Mouse (Mus musculus) forebrain, embryonic 10.5 days (tissue): ENCODE results near the gene Kiz. TPM values are rescaled to one million over a fixed set of nuclear protein-coding genes. Genes with fewer than 3 reads are reported as not detected.

ENCODE experiments used
- DNase-seq: peaks from one replicate; pipeline ENCODE4 v3.0.0-alpha.2; 2017; ENCODE audit warnings: low spot score; ENCODE audit errors: extremely low spot score
- H3K27ac ChIP-seq: fragments of 300-500 bp; sonication (generic); 2 replicates; pipeline ENCODE4 v1.5.1; 2016; ENCODE audit warnings: mild to moderate bottlenecking
- H3K27me3 ChIP-seq: fragments of 300-500 bp; sonication (generic); 2 replicates; pipeline ENCODE4 v1.6.1; 2016; ENCODE audit warnings: mild to moderate bottlenecking; ENCODE audit not compliant: poor library complexity, severe bottlenecking
- H3K36me3 ChIP-seq: fragments of 300-500 bp; sonication (generic); replicated peaks from 2 replicates; pipeline ENCODE4 v1.6.1; 2016; ENCODE audit warnings: mild to moderate bottlenecking, moderate library complexity
- H3K4me1 ChIP-seq: fragments of 300-500 bp; sonication (generic); 2 replicates; pipeline ENCODE4 v1.6.1; 2016
- H3K4me3 ChIP-seq: fragments of 300-500 bp; sonication (generic); 2 replicates; pipeline ENCODE4 v1.5.1; 2016; ENCODE audit warnings: mild to moderate bottlenecking, moderate library complexity
- H3K9me3 ChIP-seq: fragments of 300-500 bp; sonication (generic); 2 replicates; pipeline ENCODE4 v1.6.1; 2016; ENCODE audit warnings: mild to moderate bottlenecking, moderate library complexity
- WGBS: fragments of 180-500 bp; shearing (Covaris S2); methylation state at CpG from one replicate; pipeline ENCODE4 v1.1.7; 2016; 5-methylcytosine and 5-hydroxymethylcytosine counted together
- polyA plus RNA-seq: library from polyadenylated mRNA; unstranded; fragments of >200 nt; fragmentation: Nextera tagmentation; extraction: Ambion mirVana; gene quantifications from 2 replicates; pipeline ENCODE4 v1.2.1, GENCODE M21; 2016

The Kiz gene
- polyA plus RNA-seq, 1 experiment from 2014 or later, result 27.5 TPM

- H3K27ac ChIP-seq, result no peak overlapping the region
- no peak overlapping the region for H3K4me3 ChIP-seq
- no peak for DNase-seq
- peaks cover 90% of the 10 kb centered on the region for H3K27me3 ChIP-seq
- H3K36me3 ChIP-seq, result no peaks in the 10 kb centered on the region
- 16% methylated on average over 6 of the region's 6 CpGs for WGBS
- H3K4me1 ChIP-seq, result peaks cover 34% of the 10 kb centered on the region
- no peaks in the 10 kb centered on the region for H3K9me3 ChIP-seq
These were observed 100.7 kb downstream of the Kiz start for GRCm38 (mm10) chr2:146956366-146956765.

- 10% methylated on average over 11 of the region's 11 CpGs for WGBS
- peaks cover under 1% of the 10 kb centered on the region; the same call in 1 of the 2 replicates for H3K9me3 ChIP-seq
- H3K4me3 ChIP-seq, result peak overlapping the region; percentile 35
- peaks cover under 1% of the 10 kb centered on the region; the same call in 1 of the 2 replicates for H3K36me3 ChIP-seq
- peak; percentile 34 for DNase-seq
- peaks cover 82% of the 10 kb centered on the region for H3K27me3 ChIP-seq
- H3K4me1 ChIP-seq, result peaks cover 34% of the 10 kb centered on the region
- 0 out of 2 replicates have a peak overlapping the region, but pooled peaks have one; percentile 45 for H3K27ac ChIP-seq
These were observed 102.8 kb downstream of the Kiz start for GRCm38 (mm10) chr2:146958398-146958911.

- H3K4me3 ChIP-seq, result peak overlapping the region; percentile 35
- WGBS, result under 1% methylated on average over 21 of the region's 21 CpGs
- H3K27me3 ChIP-seq, result peaks cover 74% of the 10 kb centered on the region
- peak overlapping the region; percentile 45 for H3K27ac ChIP-seq
- H3K9me3 ChIP-seq, result peaks cover 7% of the 10 kb centered on the region; the same call in 1 of the 2 replicates
- H3K36me3 ChIP-seq, result peaks cover 6% of the 10 kb centered on the region; the same call in 1 of the 2 replicates
- peak; percentile 85 for DNase-seq
- peaks cover 34% of the 10 kb centered on the region for H3K4me1 ChIP-seq
These were observed 103.5 kb downstream of the Kiz start for GRCm38 (mm10) chr2:146958951-146959821.

GRCm38 (mm10) chr2:146975024-146975423 lies 119.4 kb downstream of the Kiz start:
- H3K4me1 ChIP-seq, result no peaks in the 10 kb centered on the region
- no peak overlapping the region for H3K4me3 ChIP-seq
- no peak overlapping the region for H3K27ac ChIP-seq
- H3K27me3 ChIP-seq, result no peaks in the 10 kb centered on the region
- WGBS, result 90% methylated on average over 3 of the region's 3 CpGs
- DNase-seq, result no peak
- H3K36me3 ChIP-seq, result no peaks in the 10 kb centered on the region
- no peaks in the 10 kb centered on the region for H3K9me3 ChIP-seq

- H3K4me1 ChIP-seq, result no peaks in the 10 kb centered on the region
- H3K36me3 ChIP-seq, result no peaks in the 10 kb centered on the region
- no peak overlapping the region for H3K27ac ChIP-seq
- no peak overlapping the region for H3K4me3 ChIP-seq
- 85% methylated on average over 3 of the region's 3 CpGs for WGBS
- no peaks in the 10 kb centered on the region for H3K27me3 ChIP-seq
- H3K9me3 ChIP-seq, result no peaks in the 10 kb centered on the region
- DNase-seq, result no peak
These were observed 119.9 kb downstream of the Kiz start for GRCm38 (mm10) chr2:146975453-146976028.

GRCm38 (mm10) chr2:146982786-146983185 lies 127.1 kb downstream of the Kiz start:
- WGBS, result 94% methylated on average over 2 of the region's 2 CpGs

GRCm38 (mm10) chr2:146984831-146985230 lies 129.2 kb downstream of the Kiz start:
- 95% methylated on average over 2 of the region's 2 CpGs for whole genome bisulfite sequencing
- DNase-seq, result no peak

More at GRCm38 (mm10) chr2:146982786-146983185, 127.1 kb downstream of the Kiz start:
- Histone ChIP-seq H3K4me3 (no peak overlapping the region), H3K36me3 (no peaks in the 10 kb centered on the region), H3K27me3 (no peaks in the 10 kb centered on the region), H3K27ac (no peak overlapping the region), H3K9me3 (no peaks in the 10 kb centered on the region), H3K4me1 (peaks cover 9% of the 10 kb centered on the region)
- DNase-seq, result no peak

GRCm38 (mm10) chr2:146985807-146986206 lies 130.1 kb downstream of the Kiz start:
- no peak for DNase-seq
- H3K27ac ChIP-seq, result no peak overlapping the region
- peaks cover 9% of the 10 kb centered on the region for H3K4me1 ChIP-seq
- H3K4me3 ChIP-seq, result no peak overlapping the region
- no peaks in the 10 kb centered on the region for H3K36me3 ChIP-seq
- WGBS, result 87% methylated on average over 1 of the region's 1 CpGs
- H3K27me3 ChIP-seq, result no peaks in the 10 kb centered on the region
- no peaks in the 10 kb centered on the region for H3K9me3 ChIP-seq

More at GRCm38 (mm10) chr2:146984831-146985230, 129.2 kb downstream of the Kiz start:
- Histone ChIP-seq H3K27ac (no peak overlapping the region), H3K4me1 (peaks cover 9% of the 10 kb centered on the region), H3K4me3 (no peak overlapping the region), H3K36me3 (no peaks in the 10 kb centered on the region), H3K27me3 (no peaks in the 10 kb centered on the region), H3K9me3 (no peaks in the 10 kb centered on the region)

GRCm38 (mm10) chr2:146986429-146986828 lies 130.8 kb downstream of the Kiz start:
- H3K36me3 ChIP-seq, result no peaks in the 10 kb centered on the region
- H3K27ac ChIP-seq, result no peak overlapping the region
- DNase-seq, result no peak
- peaks cover 3% of the 10 kb centered on the region for H3K4me1 ChIP-seq
- no peak overlapping the region for H3K4me3 ChIP-seq
- H3K9me3 ChIP-seq, result no peaks in the 10 kb centered on the region
- no peaks in the 10 kb centered on the region for H3K27me3 ChIP-seq

- Histone ChIP-seq H3K36me3 (peaks cover 7% of the 10 kb centered on the region), H3K4me3 (no peak overlapping the region), H3K27me3 (no peaks in the 10 kb centered on the region), H3K4me1 (peaks cover 9% of the 10 kb centered on the region), H3K9me3 (no peaks in the 10 kb centered on the region), H3K27ac (no peak overlapping the region)
- 91% methylated on average over 2 of the region's 2 CpGs for WGBS
- DNase-seq, result no peak
These were observed 151.6 kb downstream of the Kiz start for GRCm38 (mm10) chr2:147007265-147007664.

GRCm38 (mm10) chr2:147009084-147009483 lies 153.4 kb downstream of the Kiz start:
- H3K36me3 ChIP-seq, result peaks cover 7% of the 10 kb centered on the region
- no peak overlapping the region for H3K27ac ChIP-seq
- no peaks in the 10 kb centered on the region for H3K27me3 ChIP-seq
- no peaks in the 10 kb centered on the region for H3K9me3 ChIP-seq
- peaks cover 11% of the 10 kb centered on the region for H3K4me1 ChIP-seq
- no peak overlapping the region for H3K4me3 ChIP-seq
- no peak for DNase-seq

- no peak for DNase-seq
- Histone ChIP-seq H3K4me1 (peaks cover 20% of the 10 kb centered on the region), H3K36me3 (peaks cover 7% of the 10 kb centered on the region), H3K27me3 (no peaks in the 10 kb centered on the region), H3K27ac (no peak overlapping the region), H3K4me3 (no peak overlapping the region), H3K9me3 (no peaks in the 10 kb centered on the region)
- 93% methylated on average over 4 of the region's 4 CpGs for WGBS
These were observed 154.5 kb downstream of the Kiz start for GRCm38 (mm10) chr2:147010141-147010540.

GRCm38 (mm10) chr2:147010952-147011351 lies 155.3 kb downstream of the Kiz start:
- 94% methylated on average over 9 of the region's 9 CpGs for WGBS

More at GRCm38 (mm10) chr2:147010952-147011351, 155.3 kb downstream of the Kiz start:
- peaks cover 20% of the 10 kb centered on the region for H3K4me1 ChIP-seq
- no peak overlapping the region for H3K27ac ChIP-seq
- no peak for DNase-seq
- peaks cover 7% of the 10 kb centered on the region for H3K36me3 ChIP-seq
- no peaks in the 10 kb centered on the region for H3K27me3 ChIP-seq
- H3K9me3 ChIP-seq, result no peaks in the 10 kb centered on the region
- H3K4me3 ChIP-seq, result no peak overlapping the region
